Mouse (Mus musculus): ENCODE measurements around the gene Ccdc191. TPM values are rescaled to one million over a fixed set of nuclear protein-coding genes. Genes with fewer than 3 reads are reported as not detected.

The Ccdc191 gene
- polyA plus RNA-seq, 1 experiment from 2014 or later = 11.9 TPM

- H3K4me3 ChIP-seq (ENCODE audit: low read depth, low read length) = peak overlapping the region; percentile 73
- 11% methylated on average over 7 of the region's 7 CpGs for WGBS
- H3K9me3 ChIP-seq (ENCODE audit: control insufficient read depth, low read length) = no peaks in the 10 kb centered on the region
- no peak overlapping the region for H3K27ac ChIP-seq (replicated peaks; ENCODE audit: low read depth, low read length)
- H3K4me2 ChIP-seq (ENCODE audit: low read depth, low read length) = peak overlapping the region; percentile 100
- peak overlapping the region; percentile 69 for H3K9ac ChIP-seq (ENCODE audit: low read depth, low read length)
- DNase-seq (ENCODE audit: low spot score) = no peak
- no peak for ATAC-seq (ENCODE audit: low read depth)
- H3K4me1 ChIP-seq (ENCODE audit: control insufficient read depth, insufficient read depth, low read length) = no peaks in the 10 kb centered on the region
- H3K27me3 ChIP-seq (replicated peaks; ENCODE audit: control insufficient read depth, insufficient read depth, low read length) = peaks cover 21% of the 10 kb centered on the region
- H3K36me3 ChIP-seq (ENCODE audit: control insufficient read depth, insufficient read depth, low read length) = no peaks in the 10 kb centered on the region
Measured at GRCm38 (mm10) chr16:43979010-43979327, 89.4 kb downstream of the Ccdc191 start.

- H3K4me1 ChIP-seq (ENCODE audit: control insufficient read depth, insufficient read depth, low read length) = no peaks in the 10 kb centered on the region
- no peaks in the 10 kb centered on the region for H3K36me3 ChIP-seq (ENCODE audit: control insufficient read depth, insufficient read depth, low read length)
- 0% methylated on average over 15 of the region's 103 CpGs for WGBS
- peak within 1 kb of the TSS; percentile 73 for H3K4me3 ChIP-seq (ENCODE audit: low read depth, low read length)
- H3K9ac ChIP-seq (ENCODE audit: low read depth, low read length) = peak within 1 kb of the TSS; percentile 69
- DNase-seq (ENCODE audit: low spot score) = no peak
- no peak within 1 kb of the TSS for H3K27ac ChIP-seq (replicated peaks; ENCODE audit: low read depth, low read length)
- H3K9me3 ChIP-seq (ENCODE audit: control insufficient read depth, low read length) = no peaks in the 10 kb centered on the region
- peak within 1 kb of the TSS; percentile 100 for H3K4me2 ChIP-seq (ENCODE audit: low read depth, low read length)
- peaks cover 21% of the 10 kb centered on the region for H3K27me3 ChIP-seq (replicated peaks; ENCODE audit: control insufficient read depth, insufficient read depth, low read length)
- peak; percentile 72 for ATAC-seq (ENCODE audit: low read depth)
Measured at GRCm38 (mm10) chr16:43979328-43980109, 89.9 kb downstream of the Ccdc191 start, which contains the start of gene Zdhhc23. Gene Zdhhc23 (minus strand): TSS chr16:43979791.

GRCm38 (mm10) chr16:43980110-43980609 lies 90.6 kb downstream of the Ccdc191 start:
- H3K9ac ChIP-seq (ENCODE audit: low read depth, low read length) = peak overlapping the region; percentile 69
- H3K4me3 ChIP-seq (ENCODE audit: low read depth, low read length) = peak overlapping the region; percentile 73
- no peak overlapping the region for H3K27ac ChIP-seq (replicated peaks; ENCODE audit: low read depth, low read length)
- ATAC-seq (ENCODE audit: low read depth) = no peak
- no peaks in the 10 kb centered on the region for H3K36me3 ChIP-seq (ENCODE audit: control insufficient read depth, insufficient read depth, low read length)
- peak overlapping the region; percentile 100 for H3K4me2 ChIP-seq (ENCODE audit: low read depth, low read length)
- 22% methylated on average over 9 of the region's 9 CpGs for WGBS
- H3K9me3 ChIP-seq (ENCODE audit: control insufficient read depth, low read length) = no peaks in the 10 kb centered on the region
- no peaks in the 10 kb centered on the region for H3K4me1 ChIP-seq (ENCODE audit: control insufficient read depth, insufficient read depth, low read length)
- H3K27me3 ChIP-seq (replicated peaks; ENCODE audit: control insufficient read depth, insufficient read depth, low read length) = peaks cover 21% of the 10 kb centered on the region
- no peak for DNase-seq (ENCODE audit: low spot score)

GRCm38 (mm10) chr16:43986299-43986698 lies 96.7 kb downstream of the Ccdc191 start:
- Histone ChIP-seq H3K9me3 (ENCODE audit: control insufficient read depth, low read length) (no peaks in the 10 kb centered on the region), H3K27ac (replicated peaks; ENCODE audit: low read depth, low read length) (no peak overlapping the region), H3K4me3 (ENCODE audit: low read depth, low read length) (no peak overlapping the region), H3K9ac (ENCODE audit: low read depth, low read length) (no peak overlapping the region), H3K4me2 (ENCODE audit: low read depth, low read length) (no peak overlapping the region), H3K36me3 (ENCODE audit: control insufficient read depth, insufficient read depth, low read length) (no peaks in the 10 kb centered on the region), H3K4me1 (ENCODE audit: control insufficient read depth, insufficient read depth, low read length) (no peaks in the 10 kb centered on the region), H3K27me3 (replicated peaks; ENCODE audit: control insufficient read depth, insufficient read depth, low read length) (no peaks in the 10 kb centered on the region)
- no peak for DNase-seq (ENCODE audit: low spot score)
- ATAC-seq (ENCODE audit: low read depth) = no peak
- WGBS = 88% methylated on average over 4 of the region's 4 CpGs

DNA sequence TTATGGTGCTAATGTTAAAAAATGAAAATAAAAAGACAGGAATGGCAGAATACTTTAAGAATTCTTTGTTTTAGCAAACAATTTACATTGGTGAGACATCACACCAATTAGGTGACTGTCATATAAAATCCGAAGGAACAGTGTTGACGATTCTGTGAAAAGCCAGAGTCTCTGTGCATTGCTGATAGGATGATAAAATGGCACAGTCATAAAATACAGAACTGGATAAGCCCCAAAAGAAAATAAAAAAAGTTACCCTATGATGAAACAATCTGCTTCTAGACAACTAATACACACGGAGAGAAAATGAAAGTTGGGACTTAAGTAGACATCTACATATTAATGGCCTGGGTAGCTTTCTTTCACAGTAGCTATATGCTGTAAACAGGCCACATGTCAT lies 105.0 kb downstream of the Ccdc191 start:
- no peaks in the 10 kb centered on the region for H3K9me3 ChIP-seq (ENCODE audit: control insufficient read depth, low read length)
- H3K36me3 ChIP-seq (ENCODE audit: control insufficient read depth, insufficient read depth, low read length) = no peaks in the 10 kb centered on the region
- no peak overlapping the region for H3K4me3 ChIP-seq (ENCODE audit: low read depth, low read length)
- H3K4me1 ChIP-seq (ENCODE audit: control insufficient read depth, insufficient read depth, low read length) = no peaks in the 10 kb centered on the region
- ATAC-seq (ENCODE audit: low read depth) = no peak
- no peak overlapping the region for H3K4me2 ChIP-seq (ENCODE audit: low read depth, low read length)
- H3K27me3 ChIP-seq (replicated peaks; ENCODE audit: control insufficient read depth, insufficient read depth, low read length) = no peaks in the 10 kb centered on the region
- no peak overlapping the region for H3K9ac ChIP-seq (ENCODE audit: low read depth, low read length)
- WGBS = 90% methylated on average over 3 of the region's 3 CpGs
- no peak overlapping the region for H3K27ac ChIP-seq (replicated peaks; ENCODE audit: low read depth, low read length)
- DNase-seq (ENCODE audit: low spot score) = no peak

DNA sequence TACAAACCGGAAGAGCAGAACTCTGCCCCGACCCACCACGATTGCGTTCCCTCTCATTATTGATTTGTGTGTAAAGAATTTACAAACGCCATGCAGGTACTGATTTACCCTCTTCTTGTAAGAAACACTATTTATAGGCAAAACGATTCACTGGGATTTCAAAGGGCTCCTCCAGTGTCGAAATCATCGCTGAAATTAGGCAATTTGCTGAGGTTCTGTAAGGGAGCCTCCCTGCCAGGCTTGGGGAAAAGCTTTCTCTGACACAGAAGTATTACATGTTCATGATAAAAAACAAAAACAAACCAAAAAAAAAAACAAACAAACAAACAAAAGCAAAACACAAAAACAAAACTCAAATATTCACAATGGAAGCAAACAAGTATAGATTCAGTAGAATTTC lies 109.5 kb downstream of the Ccdc191 start:
- ATAC-seq (ENCODE audit: low read depth) (no peak), DNase-seq (ENCODE audit: low spot score) (no peak)
- WGBS = 81% methylated on average over 8 of the region's 8 CpGs
- H3K27ac ChIP-seq (replicated peaks; ENCODE audit: low read depth, low read length) = no peak overlapping the region
- H3K27me3 ChIP-seq (replicated peaks; ENCODE audit: control insufficient read depth, insufficient read depth, low read length) = no peaks in the 10 kb centered on the region
- no peaks in the 10 kb centered on the region for H3K4me1 ChIP-seq (ENCODE audit: control insufficient read depth, insufficient read depth, low read length)
- no peak overlapping the region for H3K4me2 ChIP-seq (ENCODE audit: low read depth, low read length)
- H3K9me3 ChIP-seq (ENCODE audit: control insufficient read depth, low read length) = no peaks in the 10 kb centered on the region
- H3K9ac ChIP-seq (ENCODE audit: low read depth, low read length) = no peak overlapping the region
- H3K36me3 ChIP-seq (ENCODE audit: control insufficient read depth, insufficient read depth, low read length) = 0 out of 2 replicates have a peak, but pooled peaks cover 3% of the 10 kb centered on the region
- H3K4me3 ChIP-seq (ENCODE audit: low read depth, low read length) = no peak overlapping the region

DNA sequence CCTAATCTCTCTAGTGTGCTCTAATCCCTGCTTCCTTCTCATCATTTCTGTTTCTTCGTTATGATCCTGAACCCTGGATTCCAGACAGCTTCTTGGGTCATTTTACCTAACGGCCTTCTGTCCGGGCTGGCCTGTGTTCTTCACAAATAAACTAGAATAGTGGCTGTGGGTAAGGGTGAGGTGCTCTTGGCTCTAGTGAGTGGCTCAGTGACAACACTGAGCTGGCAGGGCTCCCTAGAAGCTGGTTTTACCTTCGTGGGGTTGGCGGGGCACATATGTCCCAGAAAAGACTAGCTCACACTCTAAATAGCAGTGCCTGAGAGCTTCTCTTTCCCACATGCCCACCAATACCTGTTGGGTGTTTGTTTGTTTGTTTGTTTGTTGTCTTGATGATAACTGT lies 109.9 kb downstream of the Ccdc191 start:
- WGBS = 78% methylated on average over 5 of the region's 5 CpGs
- Histone ChIP-seq H3K9me3 (ENCODE audit: control insufficient read depth, low read length) (no peaks in the 10 kb centered on the region), H3K27me3 (replicated peaks; ENCODE audit: control insufficient read depth, insufficient read depth, low read length) (no peaks in the 10 kb centered on the region), H3K9ac (ENCODE audit: low read depth, low read length) (no peak overlapping the region), H3K36me3 (ENCODE audit: control insufficient read depth, insufficient read depth, low read length) (0 out of 2 replicates have a peak, but pooled peaks cover 3% of the 10 kb centered on the region), H3K4me2 (ENCODE audit: low read depth, low read length) (no peak overlapping the region), H3K27ac (replicated peaks; ENCODE audit: low read depth, low read length) (no peak overlapping the region), H3K4me1 (ENCODE audit: control insufficient read depth, insufficient read depth, low read length) (no peaks in the 10 kb centered on the region), H3K4me3 (ENCODE audit: low read depth, low read length) (no peak overlapping the region)
- ATAC-seq (ENCODE audit: low read depth) (no peak), DNase-seq (ENCODE audit: low spot score) (no peak)

DNA sequence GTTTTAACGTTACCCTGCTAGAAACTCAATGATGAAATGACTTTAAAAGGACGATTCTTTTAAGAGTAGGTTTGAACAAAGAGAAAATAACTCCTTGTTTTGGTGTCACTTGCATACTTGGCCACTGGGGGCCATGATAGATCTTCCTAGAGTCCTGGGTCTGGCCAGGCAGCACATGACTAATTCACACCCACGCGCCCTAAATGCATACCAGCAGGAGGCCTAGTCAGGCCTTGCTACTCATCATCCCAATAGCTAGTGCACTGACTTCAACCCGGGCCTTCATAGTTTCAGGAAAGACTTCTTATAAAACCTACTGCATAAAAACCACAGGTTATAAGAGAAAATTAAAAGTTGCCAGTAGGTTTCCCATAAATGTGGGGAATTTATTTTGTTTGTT lies 112.5 kb downstream of the Ccdc191 start:
- Histone ChIP-seq H3K9me3 (ENCODE audit: control insufficient read depth, low read length) (no peaks in the 10 kb centered on the region), H3K4me1 (ENCODE audit: control insufficient read depth, insufficient read depth, low read length) (no peaks in the 10 kb centered on the region), H3K9ac (ENCODE audit: low read depth, low read length) (no peak overlapping the region), H3K4me3 (ENCODE audit: low read depth, low read length) (no peak overlapping the region), H3K4me2 (ENCODE audit: low read depth, low read length) (no peak overlapping the region), H3K27ac (replicated peaks; ENCODE audit: low read depth, low read length) (no peak overlapping the region), H3K36me3 (ENCODE audit: control insufficient read depth, insufficient read depth, low read length) (0 out of 2 replicates have a peak, but pooled peaks cover 3% of the 10 kb centered on the region), H3K27me3 (replicated peaks; ENCODE audit: control insufficient read depth, insufficient read depth, low read length) (no peaks in the 10 kb centered on the region)
- DNase-seq (ENCODE audit: low spot score) (no peak), ATAC-seq (ENCODE audit: low read depth) (no peak)
- 69% methylated on average over 5 of the region's 5 CpGs for WGBS

DNA sequence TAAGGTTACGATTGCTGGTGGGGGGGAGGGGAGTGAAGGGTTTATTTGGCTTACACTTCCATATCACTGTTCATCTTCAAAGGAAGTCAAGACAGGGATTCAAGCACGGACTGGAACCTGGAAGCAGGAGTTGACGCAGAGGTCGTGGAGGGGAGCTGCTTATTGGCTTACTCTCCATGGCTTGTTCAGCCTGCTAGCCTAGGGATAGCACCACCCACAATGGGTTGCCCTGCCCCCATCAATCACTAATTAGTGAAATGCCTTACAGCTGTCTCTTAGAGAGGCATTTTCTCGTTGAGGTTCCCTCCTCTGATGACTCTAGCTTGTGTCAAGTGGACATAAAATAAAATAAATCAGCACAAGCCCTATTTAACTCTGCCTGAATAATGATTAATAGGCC lies 121.4 kb downstream of the Ccdc191 start:
- no peak for DNase-seq (ENCODE audit: low spot score)
- no peaks in the 10 kb centered on the region for H3K36me3 ChIP-seq (ENCODE audit: control insufficient read depth, insufficient read depth, low read length)
- H3K4me2 ChIP-seq (ENCODE audit: low read depth, low read length) = no peak overlapping the region
- H3K27me3 ChIP-seq (replicated peaks; ENCODE audit: control insufficient read depth, insufficient read depth, low read length) = no peaks in the 10 kb centered on the region
- no peak overlapping the region for H3K27ac ChIP-seq (replicated peaks; ENCODE audit: low read depth, low read length)
- H3K9me3 ChIP-seq (ENCODE audit: control insufficient read depth, low read length) = no peaks in the 10 kb centered on the region
- no peak overlapping the region for H3K4me3 ChIP-seq (ENCODE audit: low read depth, low read length)
- no peak overlapping the region for H3K9ac ChIP-seq (ENCODE audit: low read depth, low read length)
- no peak for ATAC-seq (ENCODE audit: low read depth)
- WGBS = 58% methylated on average over 5 of the region's 5 CpGs
- no peaks in the 10 kb centered on the region for H3K4me1 ChIP-seq (ENCODE audit: control insufficient read depth, insufficient read depth, low read length)
